Mouse (Mus musculus) liver (tissue): ENCODE measurements at regions not wholly inside any gene's neighbourhood (a gene's known extent, or its start where the extent isn't known, plus 50 kb on each side); places are given as distances from the start of the nearest gene placed in this dataset.

Experiments
- DNase-seq: peaks from one replicate; pipeline ENCODE4 v3.0.0-alpha.2; 2020; ENCODE audit warnings: mixed read lengths

DNA sequence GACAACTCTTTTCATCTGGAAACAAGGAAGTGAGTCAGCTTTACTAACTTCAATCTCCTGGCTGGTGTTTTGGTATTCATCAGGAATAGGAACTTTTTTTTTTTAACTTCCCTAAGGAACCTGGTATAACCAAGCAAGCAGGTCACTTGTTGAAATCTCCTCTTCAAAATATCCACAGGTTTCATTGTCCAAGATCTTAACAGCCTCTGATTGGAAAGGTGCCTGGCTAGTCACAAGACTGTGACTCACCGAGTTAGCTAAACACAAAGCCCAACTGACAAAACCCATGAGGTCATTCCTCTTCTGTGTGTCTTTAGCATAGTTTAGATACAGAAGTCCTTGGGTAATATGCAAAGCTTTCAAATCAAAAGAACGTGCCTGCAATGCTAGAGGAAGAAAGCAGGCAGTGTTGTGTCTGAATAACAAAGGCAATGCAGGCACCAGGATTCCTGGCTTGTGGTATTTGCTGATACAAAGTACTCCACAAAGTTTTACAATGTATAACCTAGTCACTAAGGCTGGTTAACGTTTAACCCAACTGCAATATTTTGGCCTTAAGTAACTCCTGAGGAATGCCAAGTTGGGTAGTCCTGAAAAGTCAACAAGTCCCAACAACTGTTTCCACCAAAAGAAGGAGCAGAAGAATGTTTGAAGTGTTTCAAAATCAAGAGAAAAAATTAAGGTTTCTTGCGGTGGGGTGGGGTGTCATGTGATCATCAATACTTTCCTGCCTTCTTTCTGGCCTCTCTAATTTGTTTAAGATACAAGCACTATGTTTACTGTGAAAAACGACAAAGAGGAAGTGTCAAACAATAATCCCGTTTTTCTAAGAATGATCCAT lies 57.5 kb upstream of the Klf6 start:
- DNase-seq, result no peak

DNA sequence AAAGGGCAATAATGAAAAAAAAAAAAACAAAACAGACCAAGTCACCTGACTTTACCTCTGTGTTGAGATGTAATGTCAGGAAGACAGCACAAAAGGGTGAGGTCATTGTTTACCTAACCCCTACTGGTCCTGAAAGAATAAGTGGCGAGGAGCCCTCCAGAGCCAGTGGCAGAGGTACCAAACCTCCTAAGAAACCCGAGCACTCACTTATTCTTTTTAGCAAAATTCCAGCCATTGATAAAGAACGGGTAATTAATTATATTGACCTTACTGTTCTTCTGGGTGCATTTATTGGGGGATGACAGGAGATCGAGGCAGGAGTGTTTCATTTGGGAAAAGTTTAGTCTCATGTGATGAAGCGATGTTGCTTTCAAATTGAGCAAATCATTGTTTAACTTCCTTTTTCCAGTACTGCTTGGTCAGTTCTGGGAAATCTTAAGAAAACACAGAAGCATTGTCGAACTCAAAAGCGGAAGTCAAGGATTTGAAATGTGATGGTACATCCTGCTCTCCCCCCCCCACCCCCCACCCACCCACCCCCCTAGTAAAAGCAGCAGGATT lies 56.8 kb upstream of the Klf6 start:
- DNase-seq, result no peak

DNA sequence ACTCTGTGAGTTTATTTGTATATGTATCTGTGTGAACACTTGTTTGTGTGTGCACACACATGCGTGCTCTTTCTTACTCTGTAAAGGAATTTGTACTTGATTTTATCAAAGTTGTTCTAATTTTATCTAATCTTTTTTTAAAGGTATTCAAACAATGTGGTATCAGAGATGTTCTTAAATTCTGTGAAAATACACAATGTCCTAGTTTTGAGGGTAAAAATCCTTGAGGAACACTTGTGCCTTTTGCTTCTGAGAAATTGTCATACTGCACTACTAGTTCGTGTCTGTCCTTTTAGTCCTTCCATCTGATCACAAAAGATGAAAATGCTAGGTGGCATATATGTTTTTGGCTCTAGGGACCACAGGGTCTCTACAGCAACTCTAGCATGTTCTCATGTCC lies 52.9 kb upstream of the Klf6 start:
- DNase-seq, result no peak
